Mouse (Mus musculus): ENCODE measurements around the gene Srm.

Gene Srm

DNA sequence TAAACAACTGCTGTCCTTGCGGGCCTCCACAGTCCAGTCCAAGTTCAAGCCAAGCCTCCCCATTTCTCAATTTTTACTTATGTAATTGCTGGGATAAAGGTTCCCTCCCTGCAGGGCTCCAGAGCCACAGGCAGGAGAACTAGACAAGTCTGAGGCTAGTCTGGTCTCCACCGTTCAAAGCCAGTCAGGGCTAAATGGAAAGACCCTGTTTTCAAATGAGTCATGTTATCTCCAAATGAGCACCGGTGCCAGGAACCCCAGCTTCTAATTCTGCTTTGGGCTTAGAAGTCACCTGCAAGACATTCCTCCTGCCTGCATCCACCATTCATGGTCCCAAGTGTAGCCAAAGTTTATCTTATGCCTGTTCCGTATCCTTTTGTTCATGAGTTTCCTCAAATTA, 10.6 kb downstream of the Srm start:
- in situ Hi-C loops (cut with MboI, MseI) = loop anchor here (25.0 kb wide), 1 partner anchor 440 kb away; the partner anchor contains the start of genes Fbxo2, Fbxo44 and Fbxo6

DNA sequence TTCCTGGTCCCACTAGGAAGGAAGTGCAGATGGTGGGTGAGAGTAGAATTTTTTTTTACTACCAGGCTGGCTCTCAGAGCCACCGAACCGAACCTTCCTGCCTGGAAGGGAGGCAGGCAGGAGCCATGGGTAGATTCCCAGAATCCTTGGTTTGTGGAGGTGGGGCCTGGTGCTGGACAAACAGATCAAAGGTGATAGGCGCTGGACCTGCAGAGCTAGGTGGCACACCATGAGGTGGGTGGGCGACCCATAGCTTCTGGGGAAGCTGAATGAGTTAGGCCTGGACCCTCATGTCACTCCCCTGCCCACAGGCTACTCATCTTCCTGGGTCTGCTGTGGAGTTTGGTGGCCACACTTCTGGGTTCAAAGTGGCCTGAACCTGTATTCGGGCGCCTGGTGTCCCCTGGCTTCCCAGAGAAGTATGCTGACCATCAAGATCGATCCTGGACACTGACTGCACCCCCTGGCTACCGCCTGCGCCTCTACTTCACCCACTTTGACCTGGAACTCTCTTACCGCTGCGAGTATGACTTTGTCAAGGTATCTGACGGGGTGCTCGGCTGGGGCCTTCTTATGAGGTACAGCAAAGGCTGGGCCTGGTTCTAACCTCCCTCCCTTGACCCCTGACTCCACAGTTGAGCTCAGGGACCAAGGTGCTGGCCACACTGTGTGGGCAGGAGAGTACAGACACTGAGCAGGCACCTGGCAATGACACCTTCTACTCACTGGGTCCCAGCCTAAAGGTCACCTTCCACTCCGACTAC, 11.2 kb downstream of the Srm start, which contains the start of gene Masp2:
TSS of gene Masp2 (plus strand) at position 198 of the 764 bp plus-strand sequence.
- in situ Hi-C loops (cut with MboI, MseI) = loop anchor here (25.0 kb wide), 1 partner anchor 440 kb away; the partner anchor contains the start of genes Fbxo2, Fbxo44 and Fbxo6

DNA sequence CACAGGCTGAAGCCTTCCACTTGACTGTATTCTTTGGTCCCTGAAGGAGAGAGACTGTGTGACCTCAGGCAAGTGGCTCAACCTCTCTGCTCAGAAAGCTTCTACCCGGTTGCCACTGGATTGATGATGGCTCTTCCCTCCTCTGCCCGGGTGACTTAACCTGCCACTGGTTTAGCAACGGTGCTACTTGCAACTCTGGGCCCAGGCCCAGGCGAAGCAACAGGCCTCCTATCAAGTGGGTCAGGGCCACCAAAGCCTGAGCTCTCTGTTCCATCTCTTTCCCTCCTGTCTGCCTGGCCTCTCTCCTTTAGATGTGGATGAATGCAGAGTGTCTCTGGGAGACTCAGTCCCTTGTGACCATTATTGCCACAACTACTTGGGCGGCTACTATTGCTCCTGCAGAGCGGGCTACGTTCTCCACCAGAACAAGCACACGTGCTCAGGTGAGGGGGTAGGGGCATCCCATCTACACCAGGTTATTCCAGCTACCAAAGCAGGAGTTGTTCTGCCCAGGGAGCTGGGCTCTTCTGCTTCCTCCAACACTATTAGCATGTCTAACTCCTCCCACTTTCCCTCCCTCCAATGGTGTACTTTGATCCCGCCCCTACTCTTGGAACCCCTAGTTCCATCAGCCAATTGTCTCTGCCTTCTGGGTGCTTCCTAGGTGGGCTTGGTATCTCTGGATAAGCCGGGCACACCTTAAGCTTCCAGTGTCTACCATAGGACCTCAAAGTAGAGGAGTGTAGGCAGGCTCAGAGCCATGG, 12.3 kb downstream of the Srm start:
- in situ Hi-C loops (cut with MboI, MseI) = loop anchor here (25.0 kb wide), 1 partner anchor 441 kb away; the partner anchor contains the start of genes Fbxo2, Fbxo44 and Fbxo6

DNA sequence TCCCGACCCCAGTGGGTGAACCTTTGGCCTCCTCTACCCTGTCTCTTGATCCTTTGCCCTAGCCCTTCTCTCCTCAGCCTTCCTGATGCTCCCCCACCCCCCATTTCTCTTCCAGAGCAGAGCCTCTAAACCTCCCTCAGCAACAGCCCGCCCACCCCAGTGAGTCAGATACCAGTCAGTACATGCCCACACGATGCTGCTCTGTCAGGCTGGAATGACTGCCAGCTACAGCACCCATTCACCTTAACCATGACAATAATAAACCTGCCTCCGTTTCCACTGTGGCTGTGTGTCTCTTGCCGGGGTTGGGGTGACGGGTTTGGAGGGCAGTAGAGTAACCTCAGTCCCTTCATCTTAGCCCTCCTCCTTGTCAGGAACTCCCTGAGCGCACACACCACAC, 12.8 kb downstream of the Srm start:
- in situ Hi-C loops (cut with MboI, MseI) = loop anchor here (25.0 kb wide), 1 partner anchor 442 kb away; the partner anchor contains the start of genes Fbxo2, Fbxo44 and Fbxo6

DNA sequence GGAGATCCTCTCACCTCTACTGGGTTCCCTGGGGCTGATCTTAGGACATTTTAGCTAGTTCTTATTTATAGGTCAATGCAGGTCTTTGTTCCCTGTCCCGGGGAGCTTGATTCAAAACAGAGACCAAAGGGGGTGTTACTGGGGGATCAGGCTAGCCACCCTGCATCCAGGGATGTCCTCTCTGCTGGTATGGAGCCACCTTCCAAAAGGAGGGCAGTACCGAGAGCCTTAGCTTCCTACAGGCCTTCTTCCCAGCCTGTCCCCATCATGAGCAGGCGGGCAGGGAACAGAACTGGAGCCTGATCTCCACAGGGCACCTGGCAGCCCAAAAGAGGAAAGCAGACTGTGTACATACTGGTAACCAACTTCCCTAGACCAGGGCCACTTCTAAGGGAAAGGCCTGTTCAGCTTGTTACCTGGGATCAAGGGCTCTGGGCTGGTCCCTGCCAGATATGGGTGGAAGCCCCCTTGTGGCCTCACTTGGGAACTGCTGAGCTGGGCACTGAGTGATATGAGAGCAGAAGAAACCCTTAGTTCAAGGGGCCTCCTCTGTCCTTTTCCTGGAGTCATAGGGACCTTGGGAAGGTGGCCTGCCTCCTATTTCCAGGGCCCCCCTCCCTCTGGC, 13.3 kb downstream of the Srm start:
- in situ Hi-C loops (cut with MboI, MseI) = loop anchor here (25.0 kb wide), 1 partner anchor 442 kb away; the partner anchor contains the start of genes Fbxo2, Fbxo44 and Fbxo6

DNA sequence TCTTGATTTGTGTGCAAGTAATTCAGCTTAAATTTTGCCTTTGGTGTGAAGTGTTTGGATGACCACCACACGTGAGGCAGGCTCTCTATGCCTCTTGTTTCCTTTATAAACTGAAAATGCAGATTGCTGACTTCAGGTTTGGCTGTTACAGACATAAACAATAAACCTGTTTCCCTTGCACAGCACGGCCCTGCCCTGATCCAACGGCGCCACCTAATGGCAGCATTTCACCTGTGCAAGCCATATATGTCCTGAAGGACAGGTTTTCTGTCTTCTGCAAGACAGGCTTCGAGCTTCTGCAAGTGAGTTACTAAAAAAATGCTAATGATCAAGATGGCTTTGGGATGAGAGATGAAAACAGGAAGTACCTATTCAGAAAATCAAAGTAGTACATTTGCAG, 16.5 kb downstream of the Srm start:
- in situ Hi-C loops (cut with MboI, MseI) = loop anchor here (25.0 kb wide), 1 partner anchor 445 kb away; the partner anchor contains the start of genes Fbxo2, Fbxo44 and Fbxo6

DNA sequence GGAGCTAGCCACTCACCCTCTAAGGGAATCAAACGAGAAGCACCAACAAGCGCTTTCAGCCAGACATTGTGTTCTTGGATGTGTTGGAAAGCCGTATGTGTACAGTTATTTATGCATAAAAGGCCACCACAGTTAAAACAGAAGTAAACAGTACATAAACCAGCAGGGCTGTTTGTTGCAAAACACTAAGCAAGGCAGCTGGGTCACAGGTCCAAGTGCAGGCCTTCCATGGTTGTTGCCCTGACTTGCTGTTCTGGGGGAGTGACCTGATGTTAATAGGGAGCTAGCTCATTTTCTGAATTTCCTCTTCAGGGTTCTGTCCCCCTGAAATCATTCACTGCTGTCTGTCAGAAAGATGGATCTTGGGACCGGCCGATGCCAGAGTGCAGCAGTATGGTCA, 18.5 kb downstream of the Srm start:
- in situ Hi-C loops (cut with MboI, MseI) = loop anchor here (25.0 kb wide), 1 partner anchor 448 kb away; the partner anchor contains the start of genes Fbxo2, Fbxo44 and Fbxo6

DNA sequence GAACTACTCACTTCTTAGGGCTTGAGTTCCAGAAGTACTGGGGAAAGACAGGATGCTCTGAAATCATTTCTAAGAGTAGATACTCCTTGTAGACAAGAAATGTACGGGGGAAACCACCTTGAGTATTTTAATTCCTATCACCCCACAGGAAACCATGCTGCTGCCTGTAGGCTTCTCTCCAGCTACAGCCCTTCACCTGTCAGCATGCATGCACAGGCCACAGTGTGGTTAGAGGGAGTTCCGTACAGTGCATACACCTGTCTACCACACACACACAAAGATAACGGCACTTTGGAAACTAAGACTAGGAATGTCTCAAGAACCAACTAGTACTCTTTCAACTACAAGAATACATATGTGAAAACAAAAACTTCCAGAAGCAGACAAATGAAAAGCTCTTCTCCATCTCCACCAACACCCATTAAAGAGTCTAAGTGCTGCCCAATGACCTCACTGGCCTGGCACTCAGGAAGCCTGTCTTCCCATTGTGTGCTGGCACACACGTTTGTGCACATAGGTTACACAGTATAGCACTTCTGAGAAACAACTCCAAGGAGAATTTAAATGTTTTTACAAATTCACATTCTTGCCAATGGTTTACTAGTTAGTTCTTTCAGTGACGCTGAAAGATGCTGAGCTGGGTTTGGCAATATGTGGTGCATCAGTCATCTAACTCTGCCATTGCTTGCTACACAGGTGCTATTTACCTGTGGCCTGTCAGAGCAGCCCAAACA, 19.5 kb downstream of the Srm start:
- in situ Hi-C loops (cut with MboI, MseI) = loop anchor here (25.0 kb wide), 1 partner anchor 448 kb away; the partner anchor contains the start of genes Fbxo2, Fbxo44 and Fbxo6

DNA sequence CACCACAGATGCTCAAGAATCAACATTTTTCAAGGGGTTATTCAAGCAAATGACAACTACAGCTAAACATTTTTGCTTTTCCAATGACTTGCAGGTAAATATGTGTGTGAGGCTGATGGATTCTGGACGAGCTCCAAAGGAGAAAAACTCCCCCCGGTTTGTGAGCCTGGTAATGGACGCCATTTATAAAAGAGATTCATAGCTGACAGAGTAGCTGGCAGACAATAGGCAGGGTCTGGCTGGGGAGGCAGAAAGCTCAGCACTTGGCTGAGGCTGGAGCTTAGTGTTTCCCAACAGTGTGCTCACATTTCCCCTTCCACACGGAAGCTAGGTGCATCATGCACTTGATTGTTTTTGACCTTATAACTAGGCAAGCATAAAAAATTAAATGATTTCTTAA, 21.3 kb downstream of the Srm start:
- in situ Hi-C loops (cut with MboI, MseI) = loop anchor here (25.0 kb wide), 1 partner anchor 450 kb away; the partner anchor contains the start of genes Fbxo2, Fbxo44 and Fbxo6

DNA sequence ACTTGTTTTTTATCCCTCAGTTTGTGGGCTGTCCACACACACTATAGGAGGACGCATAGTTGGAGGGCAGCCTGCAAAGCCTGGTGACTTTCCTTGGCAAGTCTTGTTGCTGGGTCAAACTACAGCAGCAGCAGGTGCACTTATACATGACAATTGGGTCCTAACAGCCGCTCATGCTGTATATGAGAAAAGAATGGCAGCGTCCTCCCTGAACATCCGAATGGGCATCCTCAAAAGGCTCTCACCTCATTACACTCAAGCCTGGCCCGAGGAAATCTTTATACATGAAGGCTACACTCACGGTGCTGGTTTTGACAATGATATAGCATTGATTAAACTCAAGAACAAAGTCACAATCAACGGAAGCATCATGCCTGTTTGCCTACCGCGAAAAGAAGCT, 22.4 kb downstream of the Srm start:
- in situ Hi-C loops (cut with MboI, MseI) = loop anchor here (25.0 kb wide), 1 partner anchor 451 kb away; the partner anchor contains the start of genes Fbxo2, Fbxo44 and Fbxo6

DNA sequence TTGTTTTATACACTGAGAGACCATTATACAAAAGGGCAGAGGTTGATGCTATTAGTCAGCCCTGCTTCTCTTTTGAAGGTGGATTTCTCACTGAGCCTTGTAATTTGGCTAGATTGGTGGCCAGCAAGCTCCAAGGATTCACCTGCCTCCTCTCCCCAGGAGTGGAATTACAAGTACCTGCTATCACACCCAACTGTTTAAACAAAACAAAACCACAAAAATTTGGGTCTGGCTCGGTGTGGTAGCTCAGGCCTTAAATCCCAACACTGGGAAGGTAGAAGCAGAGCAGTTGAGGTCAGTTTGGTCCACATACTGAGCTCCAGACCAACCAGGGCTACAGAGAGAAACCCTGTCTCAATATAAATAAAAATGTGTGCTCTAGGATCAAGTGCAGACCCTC, 28.5 kb downstream of the Srm start:
- in situ Hi-C loops (cut with MboI, MseI) = loop anchor here (25.0 kb wide), 1 partner anchor 458 kb away; the partner anchor contains the start of genes Fbxo2, Fbxo44 and Fbxo6

DNA sequence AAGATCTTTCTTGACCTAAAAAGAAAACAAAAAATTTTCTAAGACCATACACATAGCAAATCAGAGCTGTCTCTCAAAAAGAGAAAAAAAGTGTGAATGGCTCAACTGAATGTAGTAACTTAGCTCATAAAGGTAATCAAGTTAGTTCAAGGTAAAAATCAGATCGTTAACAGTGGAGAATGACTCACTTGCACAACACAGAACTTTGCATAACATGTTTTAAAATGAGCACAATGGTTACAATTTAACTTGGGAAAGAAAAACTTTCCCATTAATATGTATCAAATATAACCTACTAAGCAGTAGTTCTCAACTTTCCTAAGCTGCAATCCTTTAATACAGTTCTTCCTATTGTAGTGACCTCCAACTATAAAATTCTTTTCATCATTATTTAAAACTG, 29.4 kb downstream of the Srm start:
- in situ Hi-C loops (cut with MboI, MseI) = loop anchor here (25.0 kb wide), 1 partner anchor 458 kb away; the partner anchor contains the start of genes Fbxo2, Fbxo44 and Fbxo6

DNA sequence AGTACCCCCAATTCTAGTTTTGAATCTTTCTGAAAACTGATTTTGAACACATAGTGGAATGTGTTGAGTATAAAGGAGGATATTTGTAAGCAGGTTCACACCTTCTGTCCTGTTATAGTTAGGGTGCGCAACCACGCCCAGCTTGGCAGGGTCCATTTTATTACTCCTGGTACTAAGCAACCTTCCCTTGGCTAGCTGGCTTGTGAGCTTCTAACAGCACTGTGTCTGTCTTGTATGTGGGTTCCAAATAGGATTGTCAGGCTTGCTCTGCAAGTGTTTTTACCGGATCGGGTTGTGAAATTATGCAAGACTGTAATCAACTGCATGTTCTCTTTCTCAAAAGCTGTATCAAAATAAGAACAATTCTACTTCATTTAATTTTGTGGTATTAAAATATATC, 31.2 kb downstream of the Srm start:
- in situ Hi-C loops (cut with MboI, MseI) = loop anchor here (25.0 kb wide), 1 partner anchor 460 kb away; the partner anchor contains the start of genes Fbxo2, Fbxo44 and Fbxo6

DNA sequence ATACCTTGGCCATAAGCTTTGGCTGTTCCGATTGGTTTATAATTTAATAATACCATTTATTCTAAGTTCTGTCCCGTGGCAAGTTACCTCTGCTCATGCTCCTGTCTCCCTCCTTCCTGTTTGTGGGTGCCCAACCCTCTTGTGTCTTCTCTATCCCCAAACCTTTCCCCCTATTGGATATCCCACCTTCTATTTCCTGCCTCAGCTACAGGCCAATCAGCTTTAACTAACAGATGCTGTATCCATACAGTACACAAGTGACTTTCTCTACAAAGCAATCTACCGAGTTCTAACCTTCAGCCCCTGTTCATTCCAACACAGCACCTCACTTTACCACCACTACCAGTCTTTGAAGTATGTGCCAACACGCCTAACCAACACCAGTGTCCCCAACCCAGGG, 32.3 kb downstream of the Srm start:
- in situ Hi-C loops (cut with MboI, MseI) = loop anchor here (25.0 kb wide), 1 partner anchor 461 kb away; the partner anchor contains the start of genes Fbxo2, Fbxo44 and Fbxo6

DNA sequence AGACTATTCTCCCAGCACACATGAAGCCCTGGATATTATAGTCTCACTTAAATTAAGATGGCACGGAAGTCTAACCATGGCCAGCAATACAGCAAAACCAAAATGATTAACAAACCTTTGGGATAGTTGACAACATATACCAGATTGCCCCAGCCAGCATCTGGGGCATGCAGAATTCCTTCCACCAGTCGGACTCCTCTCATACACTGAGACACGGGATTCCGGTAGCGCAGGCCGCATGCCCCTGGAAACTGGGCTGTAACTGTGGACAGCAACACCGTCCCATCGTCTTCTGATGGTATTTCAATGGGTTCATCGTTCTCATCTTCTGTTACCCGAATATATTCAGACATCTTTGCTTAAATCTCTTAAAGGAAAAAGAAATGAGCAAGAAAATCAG, 33.7 kb downstream of the Srm start:
- in situ Hi-C loops (cut with MboI, MseI) = no loop called here

DNA sequence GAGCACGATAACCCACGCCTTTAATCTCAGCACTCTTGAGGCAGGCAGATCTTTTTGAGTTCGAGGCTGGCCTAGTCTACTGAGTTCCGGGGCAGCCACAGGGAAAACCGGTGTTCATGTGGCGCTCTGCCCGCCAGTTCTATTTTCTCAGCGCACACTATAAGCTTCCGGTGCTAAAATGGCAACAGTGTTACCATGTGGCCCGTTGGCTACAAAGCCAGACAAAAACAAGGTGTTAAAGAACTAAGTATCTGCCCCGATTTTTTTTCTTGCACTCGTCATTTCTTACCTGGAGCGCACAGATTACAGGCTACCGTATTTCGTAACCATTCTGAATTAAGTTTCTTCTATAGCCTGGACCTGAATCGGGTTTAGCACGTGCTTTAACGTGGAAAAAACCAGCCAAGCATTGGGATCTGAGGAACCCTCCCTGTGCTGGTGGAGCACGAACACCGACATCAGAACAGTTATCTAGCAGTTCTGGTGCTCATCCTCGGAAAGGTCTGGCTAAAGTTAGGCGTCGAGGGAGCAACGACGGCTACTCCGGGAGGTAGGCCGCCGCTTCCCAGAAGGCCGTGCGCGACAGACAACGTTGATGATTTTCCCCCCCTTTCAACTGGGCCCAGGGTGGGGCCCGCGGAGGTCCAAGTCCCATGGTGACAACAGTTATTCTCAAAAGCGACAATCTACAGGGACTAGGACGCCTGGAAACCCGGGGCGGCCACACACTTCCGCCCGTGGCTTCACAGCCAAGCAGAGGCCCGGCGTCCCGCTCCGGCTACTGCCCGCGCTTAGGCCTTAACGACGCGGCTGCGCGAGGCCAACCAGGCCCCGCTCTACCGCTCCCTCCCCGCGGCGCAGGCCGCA, 34.7 kb downstream of the Srm start:
- in situ Hi-C loops (cut with MboI, MseI) = no loop called here

DNA sequence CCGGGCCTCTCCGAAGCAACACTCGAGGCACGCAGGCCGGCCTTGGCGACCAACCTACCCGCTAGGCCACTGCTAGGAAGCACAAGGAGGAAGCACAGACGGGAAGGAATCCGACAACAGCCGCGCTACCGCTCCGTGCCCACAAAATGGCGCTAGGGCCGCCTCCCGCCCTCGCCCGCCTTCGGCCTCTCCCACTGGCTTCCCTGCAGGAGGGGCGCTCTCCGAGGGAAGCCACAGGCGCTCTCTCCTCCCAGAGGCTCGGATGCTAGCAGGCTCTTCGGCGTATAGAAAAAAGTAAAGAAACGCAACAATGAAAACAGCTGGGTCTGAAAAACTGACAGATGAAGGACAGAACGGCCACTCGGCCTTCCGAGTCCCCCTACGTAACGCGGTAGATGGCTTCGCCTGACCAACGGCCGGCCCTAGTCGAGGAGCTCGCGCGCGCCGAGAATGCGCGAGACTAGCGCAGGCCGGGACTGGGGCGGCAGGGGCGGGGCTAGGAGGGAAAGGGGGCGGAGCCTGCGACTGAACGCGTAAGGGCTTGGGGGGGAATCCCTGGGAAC, 35.4 kb downstream of the Srm start, which contains the start of gene Tardbp:
TSS of gene Tardbp (minus strand) at position 397 of the 563 bp plus-strand sequence.
- in situ Hi-C loops (cut with MboI, MseI) = no loop called here

DNA sequence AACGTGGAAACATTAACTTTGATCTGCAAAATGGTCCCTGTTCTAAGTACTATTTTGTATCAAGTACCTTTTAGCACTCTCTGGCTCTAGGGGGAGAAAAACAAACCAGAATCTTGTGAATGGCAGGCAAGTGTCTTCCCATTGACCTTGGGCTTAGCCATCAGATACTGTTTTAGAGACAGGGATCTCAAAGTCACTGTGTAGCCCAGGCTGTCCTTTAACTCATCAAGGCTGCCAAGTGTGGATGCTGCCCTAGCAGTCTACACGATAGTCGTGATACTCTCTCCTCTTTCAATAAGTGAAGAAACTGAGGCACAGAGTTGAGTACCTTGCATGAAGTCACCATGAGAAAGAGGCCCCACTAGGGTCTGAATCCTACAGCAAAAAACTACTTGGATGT, 35.9 kb downstream of the Srm start:
- in situ Hi-C loops (cut with MboI, MseI) = no loop called here
